Mouse (Mus musculus): ENCODE results near the gene Zzef1. TPM values are rescaled to one million over a fixed set of nuclear protein-coding genes. Genes with fewer than 3 reads are reported as not detected.

Zzef1 gene
- polyA plus RNA-seq, 1 experiment from 2014 or later: 6.9 TPM

- no peak overlapping the region for H3K27ac ChIP-seq
- no peak overlapping the region for H3K4me2 ChIP-seq (ENCODE audit: low read length)
- TF ChIP-seq CTCF (IDR thresholded peaks at IDR 0.05; ENCODE audit: low read depth): no peak
- no peaks in the 10 kb centered on the region for H3K4me1 ChIP-seq (replicated peaks; ENCODE audit: insufficient read depth, low read length)
- ATAC-seq (replicated peaks; ENCODE audit: low FRiP score, low read depth) (no peak), DNase-seq (ENCODE audit: low spot score) (no peak)
- H3K4me3 ChIP-seq (replicated peaks; ENCODE audit: low read depth, low read length): no peak overlapping the region
- no peaks in the 10 kb centered on the region for H3K9me3 ChIP-seq (replicated peaks; ENCODE audit: low read length)
- no peak overlapping the region for H3K9ac ChIP-seq (ENCODE audit: low read depth, low read length)
- no peaks in the 10 kb centered on the region for H3K27me3 ChIP-seq (ENCODE audit: insufficient read depth, low read length)
- 56% methylated on average over 2 of the region's 2 CpGs for WGBS
- peaks cover 15% of the 10 kb centered on the region; the same call in 1 of the 2 replicates for H3K36me3 ChIP-seq (ENCODE audit: insufficient read depth, low read length)
Observed at GRCm38 (mm10) chr11:72928516-72928915, 132.5 kb downstream of the Zzef1 start.

DNA sequence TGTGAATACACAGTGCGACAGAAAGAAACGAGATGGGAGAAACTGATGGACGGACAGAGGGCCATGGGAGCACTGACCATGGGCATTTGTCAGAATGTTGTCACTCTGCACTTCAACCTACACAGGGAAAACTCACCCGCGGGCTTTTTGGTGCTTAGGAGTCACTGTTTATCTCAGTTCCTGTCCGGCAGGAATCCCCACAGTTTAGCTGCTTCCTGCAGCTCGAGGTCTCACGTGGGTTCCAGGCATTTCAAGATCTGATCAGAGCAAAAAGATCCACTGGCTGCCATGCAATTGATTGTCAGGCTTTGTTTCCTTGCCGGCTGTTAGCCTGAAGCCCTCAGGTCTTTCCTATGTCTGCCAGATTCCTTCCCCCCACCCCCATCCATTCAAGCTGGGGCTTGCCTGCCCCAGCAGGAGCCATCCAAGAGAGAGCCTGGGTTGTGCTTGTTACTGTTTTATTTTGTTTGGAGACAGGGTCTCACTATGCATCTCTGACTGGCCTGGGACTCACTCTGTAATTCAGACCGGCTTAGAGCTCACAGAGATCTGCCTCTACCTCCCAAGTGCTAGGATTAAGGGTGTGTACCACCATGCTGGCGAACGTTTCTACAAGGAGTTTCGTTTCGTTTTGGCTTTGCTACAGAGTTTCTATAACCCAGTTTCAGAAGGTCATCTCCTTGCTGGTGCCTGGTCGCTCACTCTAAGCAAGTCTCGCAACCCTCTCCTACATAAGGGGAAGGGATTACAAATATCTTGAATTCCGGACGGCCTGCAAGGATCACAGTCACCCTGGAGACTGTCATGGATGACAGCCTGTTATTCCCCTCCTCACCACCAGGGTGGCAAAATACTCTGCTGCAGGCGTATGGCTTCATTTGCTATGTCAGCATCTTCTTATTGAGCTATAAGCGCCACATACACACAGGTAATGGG, 144.4 kb downstream of the Zzef1 start:
- 46% methylated on average over 20 of the region's 20 CpGs for WGBS
- ATAC-seq (replicated peaks; ENCODE audit: low FRiP score, low read depth): peak; percentile 46; the same call in 1 of the 2 replicates
- H3K4me2 ChIP-seq (ENCODE audit: low read length): peak overlapping the region; percentile 35
- peaks cover 8% of the 10 kb centered on the region for H3K4me1 ChIP-seq (replicated peaks; ENCODE audit: insufficient read depth, low read length)
- H3K9me3 ChIP-seq (replicated peaks; ENCODE audit: low read length): no peaks in the 10 kb centered on the region
- no peak overlapping the region for H3K9ac ChIP-seq (ENCODE audit: low read depth, low read length)
- peak; percentile 63 for DNase-seq (ENCODE audit: low spot score)
- H3K36me3 ChIP-seq (ENCODE audit: insufficient read depth, low read length): no peaks in the 10 kb centered on the region
- TF ChIP-seq CTCF (IDR thresholded peaks at IDR 0.05; ENCODE audit: low read depth): peak; percentile 76
- H3K4me3 ChIP-seq (replicated peaks; ENCODE audit: low read depth, low read length): 0 out of 2 replicates have a peak overlapping the region, but pooled peaks have one; percentile 3
- H3K27ac ChIP-seq: no peak overlapping the region
- H3K27me3 ChIP-seq (ENCODE audit: insufficient read depth, low read length): no peaks in the 10 kb centered on the region

DNA sequence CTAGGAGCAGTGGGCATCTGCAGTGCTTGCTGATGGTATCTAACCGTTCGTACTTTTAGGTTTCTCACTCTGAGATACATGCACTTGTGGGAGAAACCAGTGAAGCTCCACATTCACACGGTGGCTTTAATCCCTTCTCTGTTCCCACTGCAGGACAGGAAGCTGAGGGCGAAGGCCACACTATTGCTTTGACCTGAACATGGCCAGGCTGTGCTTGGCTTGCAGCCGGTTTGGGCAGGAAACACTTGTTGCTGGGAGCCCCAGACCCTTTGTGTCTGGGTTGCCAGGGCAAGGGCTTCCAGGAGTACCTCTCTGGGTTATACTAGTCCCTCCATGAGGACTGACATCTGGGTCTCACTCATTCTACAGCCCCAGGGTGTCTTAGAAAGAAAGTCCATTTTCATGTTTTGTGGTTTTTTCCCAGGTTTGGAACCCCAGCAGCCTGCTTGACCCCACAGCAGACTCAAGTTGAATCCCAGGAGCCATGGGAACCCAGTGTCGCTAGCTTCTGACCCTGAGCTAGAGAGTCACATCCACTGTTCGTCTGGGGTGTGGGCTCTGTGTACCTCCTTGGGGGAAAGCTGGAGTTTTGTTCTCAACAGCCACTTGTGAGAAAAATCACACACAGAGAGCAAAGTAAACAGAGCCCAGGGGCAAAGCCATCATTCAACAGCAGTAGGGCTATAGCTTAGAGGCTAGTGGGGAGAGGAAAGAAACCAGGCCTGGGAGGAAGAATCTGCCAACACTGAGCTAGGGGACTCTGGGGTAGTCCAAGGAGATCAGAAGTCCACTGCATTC, 149.2 kb downstream of the Zzef1 start:
- Histone ChIP-seq H3K9ac (ENCODE audit: low read depth, low read length) (no peak overlapping the region), H3K9me3 (replicated peaks; ENCODE audit: low read length) (no peaks in the 10 kb centered on the region), H3K4me2 (ENCODE audit: low read length) (no peak overlapping the region), H3K27me3 (ENCODE audit: insufficient read depth, low read length) (no peaks in the 10 kb centered on the region), H3K4me1 (replicated peaks; ENCODE audit: insufficient read depth, low read length) (peaks cover 18% of the 10 kb centered on the region), H3K4me3 (replicated peaks; ENCODE audit: low read depth, low read length) (no peak overlapping the region), H3K27ac (peak overlapping the region; percentile 19; the same call in 1 of the 2 replicates), H3K36me3 (ENCODE audit: insufficient read depth, low read length) (no peaks in the 10 kb centered on the region)
- no peak for DNase-seq (ENCODE audit: low spot score)
- no peak for ATAC-seq (replicated peaks; ENCODE audit: low FRiP score, low read depth)
- WGBS: 42% methylated on average over 7 of the region's 7 CpGs
- TF ChIP-seq CTCF (IDR thresholded peaks at IDR 0.05; ENCODE audit: low read depth): no peak

DNA sequence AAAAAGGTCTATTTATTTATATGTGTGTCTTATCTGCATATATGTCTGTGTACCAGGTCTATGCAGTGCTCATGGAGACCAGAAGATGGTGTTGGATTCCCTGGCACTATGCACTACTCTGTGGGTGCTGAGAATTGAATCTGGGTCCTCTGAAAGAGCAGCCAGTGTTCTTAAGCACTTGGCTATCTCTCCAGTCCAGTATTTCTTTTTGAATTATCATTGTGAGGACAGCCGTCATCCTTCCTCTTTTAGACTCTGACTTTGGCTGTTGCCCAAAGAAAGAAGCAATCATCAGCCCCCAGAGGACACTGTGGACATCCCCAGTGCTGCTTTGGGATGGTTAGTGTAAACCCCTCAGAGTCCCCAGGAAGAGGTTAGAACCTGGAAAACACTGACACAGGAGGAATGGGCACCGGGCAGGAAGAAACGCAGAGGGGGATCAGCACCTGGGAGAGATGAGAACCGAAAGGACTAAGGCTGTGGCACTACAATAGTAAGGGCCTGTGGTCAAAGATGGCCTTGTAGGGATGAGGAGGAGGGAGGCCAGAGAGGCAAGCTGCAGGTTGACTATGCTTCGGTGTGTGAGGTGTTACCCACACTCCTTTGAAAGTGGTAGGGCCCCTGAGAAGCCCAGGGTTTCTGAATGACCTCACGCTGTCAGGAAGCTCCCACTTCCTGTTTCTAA, 150.0 kb downstream of the Zzef1 start:
- Histone ChIP-seq H3K27me3 (ENCODE audit: insufficient read depth, low read length) (no peaks in the 10 kb centered on the region), H3K4me3 (replicated peaks; ENCODE audit: low read depth, low read length) (no peak overlapping the region), H3K4me1 (replicated peaks; ENCODE audit: insufficient read depth, low read length) (peaks cover 20% of the 10 kb centered on the region), H3K9me3 (replicated peaks; ENCODE audit: low read length) (no peaks in the 10 kb centered on the region), H3K4me2 (ENCODE audit: low read length) (no peak overlapping the region), H3K36me3 (ENCODE audit: insufficient read depth, low read length) (no peaks in the 10 kb centered on the region), H3K27ac (peak overlapping the region; percentile 19; the same call in 1 of the 2 replicates), H3K9ac (ENCODE audit: low read depth, low read length) (no peak overlapping the region)
- DNase-seq (ENCODE audit: low spot score): no peak
- 48% methylated on average over 6 of the region's 6 CpGs for WGBS
- TF ChIP-seq CTCF (IDR thresholded peaks at IDR 0.05; ENCODE audit: low read depth): no peak; the same call in 1 of the 2 replicates
- no peak for ATAC-seq (replicated peaks; ENCODE audit: low FRiP score, low read depth)

GRCm38 (mm10) chr11:72946560-72947119, 150.6 kb downstream of the Zzef1 start:
- Histone ChIP-seq H3K27me3 (ENCODE audit: insufficient read depth, low read length) (no peaks in the 10 kb centered on the region), H3K27ac (no peak overlapping the region), H3K36me3 (ENCODE audit: insufficient read depth, low read length) (no peaks in the 10 kb centered on the region), H3K4me1 (replicated peaks; ENCODE audit: insufficient read depth, low read length) (peaks cover 23% of the 10 kb centered on the region), H3K4me2 (ENCODE audit: low read length) (no peak overlapping the region), H3K9ac (ENCODE audit: low read depth, low read length) (no peak overlapping the region), H3K4me3 (replicated peaks; ENCODE audit: low read depth, low read length) (no peak overlapping the region), H3K9me3 (replicated peaks; ENCODE audit: low read length) (no peaks in the 10 kb centered on the region)
- no peak for TF ChIP-seq CTCF (IDR thresholded peaks at IDR 0.05; ENCODE audit: low read depth)
- 41% methylated on average over 6 of the region's 6 CpGs for whole genome bisulfite sequencing
- DNase-seq (ENCODE audit: low spot score) (no peak), ATAC-seq (replicated peaks; ENCODE audit: low FRiP score, low read depth) (no peak)
